Mouse (Mus musculus): ENCODE measurements around the gene Ptov1. TPM values are rescaled to one million over a fixed set of nuclear protein-coding genes. Genes with fewer than 3 reads are reported as not detected.
A peak's percentile ranks its signal among the peaks of the same experiment; 100 is the strongest.

The Ptov1 gene
- total and polyA plus RNA-seq, 3 experiments: 46.4 to 168 TPM; not detected in 1

DNA sequence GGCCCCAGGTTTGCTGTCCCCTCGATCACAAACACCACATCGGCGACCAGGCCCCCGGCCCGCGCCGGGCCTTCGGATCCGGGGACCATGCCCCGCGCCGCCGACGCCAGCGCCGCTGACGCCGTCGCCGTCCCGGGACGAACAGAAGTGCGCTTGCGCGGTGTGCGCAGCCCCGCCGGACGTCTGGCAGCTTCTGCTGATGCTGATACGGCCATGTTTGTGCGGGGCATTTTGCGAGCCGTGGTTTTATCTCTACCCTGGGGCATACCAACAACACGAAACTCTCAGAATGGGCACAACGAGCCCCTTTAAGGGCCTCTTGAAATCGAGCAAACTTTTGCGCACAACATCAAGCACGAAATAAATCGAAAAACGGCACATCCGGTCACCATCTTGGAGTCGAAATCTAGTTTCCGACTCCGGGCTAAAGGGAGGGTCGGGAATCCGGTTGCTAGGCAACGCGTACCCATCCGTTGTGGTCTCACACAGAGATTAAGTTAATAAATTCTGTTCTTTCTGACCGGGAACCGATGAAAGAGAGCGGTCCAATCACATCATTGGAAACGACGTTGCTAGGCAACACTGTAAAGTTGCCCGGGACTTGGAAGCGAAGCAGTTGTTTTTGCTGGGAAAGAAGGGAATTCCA, 22.8 kb upstream of the Ptov1 start, which contains the start of gene Med25 (continued):
- TF ChIP-seq POLR2AphosphoS5 (IDR thresholded peaks at IDR 0.05; ENCODE audit: borderline replicate concordance, low read depth, low read length): no peak
- peak; percentile 25; the same call in 1 of the 2 replicates for TF ChIP-seq GATA1 (IDR thresholded peaks at IDR 0.05; ENCODE audit: low read depth, low read length)
- TF ChIP-seq MYC (IDR thresholded peaks at IDR 0.05; ENCODE audit: low read depth, low read length): no peak
- TF ChIP-seq RCOR1 (IDR thresholded peaks at IDR 0.05; ENCODE audit: low read depth, low read length): peak; percentile 40; the same call in 1 of the 2 replicates
- TF ChIP-seq RAD21 (IDR thresholded peaks at IDR 0.05; ENCODE audit: low read depth, low read length): no peak
- TF ChIP-seq MAZ (IDR thresholded peaks at IDR 0.05; ENCODE audit: low read depth, low read length): no peak
- peak; percentile 94 for TF ChIP-seq POLR2A (IDR thresholded peaks at IDR 0.05; ENCODE audit: control insufficient read depth in 1 of 2, insufficient read depth in 1 of 2, low read depth in 1 of 2, low read length in 2 of 2, poor library complexity in 1 of 2)
- no peak for TF ChIP-seq USF1 (IDR thresholded peaks at IDR 0.05; ENCODE audit: low read depth, low read length)
- no peak for TF ChIP-seq CTCF (IDR thresholded peaks at IDR 0.05 in 2 of 3, conservative IDR thresholded peaks at IDR 0.05 in 1 of 3; ENCODE audit: control insufficient read depth in 1 of 3, insufficient read depth in 1 of 3, low read depth in 2 of 3, low read length in 3 of 3, poor library complexity in 1 of 3, severe bottlenecking in 1 of 3)
- peak; percentile 81 for TF ChIP-seq NRF1 (IDR thresholded peaks at IDR 0.05; ENCODE audit: insufficient read depth, low read depth, low read length, poor library complexity, severe bottlenecking)
- TF ChIP-seq E2F4 (IDR thresholded peaks at IDR 0.05; ENCODE audit: borderline replicate concordance, low read depth, low read length): no peak
- TF ChIP-seq SIN3A (IDR thresholded peaks at IDR 0.05; ENCODE audit: low read length): peak; percentile 90
- no peak for TF ChIP-seq ETS1 (IDR thresholded peaks at IDR 0.05; ENCODE audit: low read depth, low read length)
- peak; percentile 41; the same call in 1 of the 2 replicates for TF ChIP-seq TBP (IDR thresholded peaks at IDR 0.05; ENCODE audit: low read depth, low read length)
- TF ChIP-seq KAT2A (conservative IDR thresholded peaks at IDR 0.05; ENCODE audit: low read depth, low read length): peak; percentile 80; the same call in 1 of the 2 replicates
- no peak for TF ChIP-seq TAL1 (IDR thresholded peaks at IDR 0.05; ENCODE audit: low read length)
- TF ChIP-seq EP300 (IDR thresholded peaks at IDR 0.05; ENCODE audit: low read depth in 1 of 2, low read length in 2 of 2): peak in 1 of 2 experiments; percentile 11; a peak in 1 of 4 replicates
- TF ChIP-seq HCFC1 (IDR thresholded peaks at IDR 0.05; ENCODE audit: low read depth, low read length): peak; percentile 97
- TF ChIP-seq MAFK (IDR thresholded peaks at IDR 0.05; ENCODE audit: borderline replicate concordance, low read depth, low read length): no peak

GRCm38 (mm10) chr7:44891611-44892010, 22.0 kb upstream of the Ptov1 start:
- peak overlapping the region; percentile 83 for H3K9ac ChIP-seq (ENCODE audit: control insufficient read depth, low read depth, low read length, poor library complexity, severe bottlenecking)
- H3K79me2 ChIP-seq (ENCODE audit: control insufficient read depth, insufficient read depth, low read length, poor library complexity): peaks cover 25% of the 10 kb centered on the region
- peak; percentile 50 for DNase-seq (ENCODE audit: low read depth, low spot score)
- peak overlapping the region; percentile 63 to 88 for H3K4me3 ChIP-seq (ENCODE audit: control insufficient read depth in 1 of 2, insufficient read depth in 1 of 2, low read depth in 2 of 2, low read length in 2 of 2)
- peaks cover 0 to 23% of the 10 kb centered on the region in 2 experiments; a peak in 2 of 4 replicates for H3K4me1 ChIP-seq (ENCODE audit: control insufficient read depth in 1 of 2, insufficient read depth in 2 of 2, low read length in 2 of 2)
- TF ChIP-seq MAX (IDR thresholded peaks at IDR 0.05; ENCODE audit: low read length) (no peak; the same call in 1 of the 2 replicates), POLR2AphosphoS5 (IDR thresholded peaks at IDR 0.05; ENCODE audit: borderline replicate concordance, low read depth, low read length) (no peak), GABPA (IDR thresholded peaks at IDR 0.05; ENCODE audit: low read depth, low read length) (no peak), JUND (IDR thresholded peaks at IDR 0.05; ENCODE audit: low read depth, low read length) (no peak), ZMIZ1 (IDR thresholded peaks at IDR 0.05; ENCODE audit: low read depth, low read length) (no peak), NELFE (IDR thresholded peaks at IDR 0.05; ENCODE audit: low read depth, low read length) (no peak), TAL1 (IDR thresholded peaks at IDR 0.05; ENCODE audit: low read length) (no peak), ZNF384 (IDR thresholded peaks at IDR 0.05; ENCODE audit: low read depth, low read length) (no peak), SMC3 (IDR thresholded peaks at IDR 0.05; ENCODE audit: low read depth, low read length) (no peak), CHD2 (IDR thresholded peaks at IDR 0.05; ENCODE audit: low read length) (no peak), BHLHE40 (IDR thresholded peaks at IDR 0.05; ENCODE audit: borderline replicate concordance, low read depth, low read length) (no peak)
- H3K27me3 ChIP-seq (ENCODE audit: control insufficient read depth in 1 of 2, insufficient read depth in 2 of 2, low read length in 2 of 2): no peaks in the 10 kb centered on the region
- H3K36me3 ChIP-seq (ENCODE audit: control insufficient read depth in 1 of 2, insufficient read depth in 2 of 2, low read length in 2 of 2): peaks cover 0 to 10% of the 10 kb centered on the region in 2 experiments; a peak in 3 of 4 replicates
- H3K9me3 ChIP-seq (replicated peaks; ENCODE audit: insufficient read depth, low read length): no peaks in the 10 kb centered on the region
- H3K27ac ChIP-seq (ENCODE audit: control insufficient read depth, low read depth, low read length): no peak overlapping the region
